Mouse (Mus musculus) common myeloid progenitor, adult 5-6 weeks (primary cell): ENCODE measurements around the gene Luzp1. TPM values are rescaled to one million over a fixed set of nuclear protein-coding genes. Genes with fewer than 3 reads are reported as not detected.

Experiments
- ATAC-seq: replicated peaks from 2 replicates; pipeline ENCODE4 v1.8.0; 2016; ENCODE audit warnings: low read depth, mild to moderate bottlenecking, moderate TSS enrichment, inconsistent platforms; ENCODE audit not compliant: poor library complexity, severe bottlenecking
- total RNA-seq: library from RNA; stranded (forward); fragments of 200-1000, 187-1606 nt; gene quantifications from 2 replicates; pipeline ENCODE4 v1.2.3, GENCODE M21; 2017

Gene Luzp1
- 6.5 and 11.1 TPM in 2 replicates for total RNA-seq

DNA sequence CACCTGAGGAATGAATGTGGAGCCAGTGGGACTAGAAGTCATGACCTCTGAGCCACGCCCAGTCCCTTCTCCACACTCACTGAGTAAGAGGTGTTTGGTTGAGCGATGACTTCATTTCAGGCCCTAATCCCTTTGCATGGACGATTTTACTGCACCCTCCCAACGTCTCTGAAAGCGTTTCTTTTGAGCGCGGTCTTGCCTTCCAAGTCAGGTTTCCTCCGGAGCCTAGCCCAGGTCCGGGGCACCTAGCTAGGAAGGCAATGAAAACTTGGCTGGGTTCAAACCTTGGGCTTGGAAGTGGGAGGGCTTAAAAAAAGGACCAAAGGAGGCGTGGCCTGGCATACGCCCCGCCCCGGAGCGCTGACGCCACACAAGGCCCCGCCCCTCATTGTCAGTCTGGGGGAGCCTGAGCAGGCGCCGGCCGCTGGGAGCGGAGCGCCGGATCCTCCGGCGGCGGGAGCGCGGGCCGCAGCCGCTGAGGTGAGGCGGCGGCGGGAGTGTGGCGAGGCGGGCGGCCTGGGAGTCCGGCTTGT, at the start of gene Luzp1:
Gene Luzp1, plus strand, starts transcription at position 391 of the 533 bp plus-strand sequence.
- peak; percentile 91 for ATAC-seq

DNA sequence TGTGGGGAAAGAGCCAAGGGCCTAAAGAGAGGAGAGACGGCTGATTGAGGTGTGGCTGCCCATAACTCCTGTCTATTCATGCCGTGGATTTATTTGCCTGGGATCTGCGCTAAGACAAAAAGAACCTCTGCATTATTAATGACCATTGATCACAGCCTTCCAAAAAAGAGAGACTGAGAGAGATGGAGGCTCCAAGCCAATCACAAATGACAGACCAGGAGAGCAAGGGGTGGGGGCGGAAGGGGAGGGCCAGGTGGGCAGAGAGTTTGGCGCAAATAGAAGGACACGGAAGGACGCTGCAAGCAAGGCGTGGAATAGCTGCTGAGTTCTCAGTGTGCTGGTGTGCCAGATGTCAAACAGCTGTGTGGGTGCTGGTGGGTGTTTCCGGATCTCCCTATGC, 46.3 kb upstream of the Luzp1 start, which contains the start of gene Htr1d:
Gene Htr1d, plus strand, starts transcription at position 301 of the 400 bp plus-strand sequence.
- no peak for ATAC-seq

DNA sequence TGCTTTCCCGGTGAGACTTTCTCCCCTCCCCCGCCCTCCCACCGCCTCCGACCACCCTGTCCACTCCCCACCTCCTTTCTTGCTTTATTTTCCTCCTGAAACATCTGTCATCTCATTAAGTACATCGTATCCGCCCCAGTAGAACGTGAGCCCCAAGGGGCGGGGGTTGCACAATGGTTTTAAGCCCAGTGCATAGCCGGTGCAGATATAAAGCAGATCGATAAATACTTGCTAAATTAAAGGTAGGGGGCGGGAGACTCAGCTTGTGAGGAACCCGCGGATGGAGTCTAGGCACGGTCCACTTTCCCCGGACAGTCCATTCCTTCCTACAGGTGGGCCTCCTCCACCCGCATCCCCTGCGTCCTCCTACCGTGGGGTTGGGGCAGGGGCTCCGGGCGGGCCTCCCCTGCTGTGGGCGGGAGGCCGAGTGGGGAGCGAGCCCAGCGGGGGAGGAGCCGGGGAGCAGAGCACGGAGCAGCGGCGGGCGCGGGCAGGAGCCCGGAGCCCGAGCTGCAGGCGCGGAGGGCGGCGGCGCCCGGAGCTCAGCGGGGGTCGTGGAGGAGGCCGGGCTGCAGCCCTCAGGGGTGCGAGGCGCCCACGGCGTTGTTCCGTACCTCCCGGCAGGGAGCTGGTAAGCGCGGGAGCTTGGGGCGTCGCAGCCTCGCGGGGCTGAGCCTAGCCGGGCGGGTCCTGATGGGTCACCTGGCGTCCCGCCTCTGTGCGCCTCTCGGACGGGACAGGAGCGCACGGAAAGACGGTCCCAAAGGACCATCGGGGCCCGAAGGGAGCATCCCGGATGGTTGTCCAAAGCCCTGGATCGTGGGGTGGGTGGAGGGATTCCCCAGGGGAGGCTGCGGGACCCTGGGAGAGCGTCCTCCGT, 45.2 kb upstream of the Luzp1 start:
- 0 out of 2 replicates have a peak, but pooled peaks have one; percentile 32 for ATAC-seq

DNA sequence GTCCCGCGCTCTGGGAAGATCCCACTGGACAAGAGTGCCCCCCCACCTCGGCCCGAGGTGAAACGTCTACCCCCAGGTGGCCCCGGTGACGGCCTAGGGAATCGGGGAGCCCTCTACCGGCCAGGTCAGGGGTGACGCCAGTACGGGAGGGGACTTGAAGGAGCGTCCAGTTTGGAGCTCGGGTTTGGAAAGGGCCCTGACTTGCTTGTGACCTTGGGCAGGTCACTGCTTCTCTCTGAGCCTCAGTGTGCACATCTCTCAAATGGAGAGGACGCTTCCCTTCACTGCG, 44.6 kb upstream of the Luzp1 start:
- ATAC-seq: no peak

DNA sequence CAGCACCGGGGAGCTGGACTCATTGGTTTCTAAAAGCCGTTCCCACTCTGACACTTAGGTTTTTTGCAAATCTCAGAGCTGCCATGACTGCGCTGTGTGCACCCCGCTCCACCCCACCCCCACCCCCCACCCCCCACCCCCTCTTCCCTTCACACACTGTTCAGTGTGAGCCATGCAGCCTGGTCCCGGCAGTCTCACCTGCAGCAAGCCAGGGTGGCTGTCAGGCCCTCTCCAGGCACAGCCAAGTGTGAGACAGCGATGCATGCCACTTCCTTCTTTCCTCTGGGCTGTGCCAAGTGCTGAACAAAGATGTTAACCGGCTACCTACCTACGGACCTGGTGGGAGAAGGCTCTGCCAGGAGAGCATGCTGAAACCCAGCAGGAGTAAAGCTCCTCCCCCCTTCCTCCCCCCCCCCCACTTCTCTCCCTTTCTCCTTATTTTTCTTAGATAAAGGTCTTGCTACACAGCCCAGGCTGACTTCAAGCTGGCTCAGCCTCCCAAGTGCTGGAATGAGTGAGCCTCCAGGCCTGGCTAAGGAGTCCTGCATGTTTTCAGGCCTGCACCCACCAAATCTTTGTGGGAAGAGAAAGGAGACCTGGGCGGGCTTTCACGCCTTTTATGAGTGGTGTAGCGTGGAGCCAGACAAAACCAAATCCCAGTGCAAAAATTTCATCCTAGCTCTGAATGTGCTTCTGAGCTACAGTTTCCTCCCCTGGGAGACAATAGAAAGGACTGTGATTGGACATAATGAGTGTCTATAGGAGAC, 38.8 kb upstream of the Luzp1 start:
- ATAC-seq: peak; percentile 47; the same call in 1 of the 2 replicates

DNA sequence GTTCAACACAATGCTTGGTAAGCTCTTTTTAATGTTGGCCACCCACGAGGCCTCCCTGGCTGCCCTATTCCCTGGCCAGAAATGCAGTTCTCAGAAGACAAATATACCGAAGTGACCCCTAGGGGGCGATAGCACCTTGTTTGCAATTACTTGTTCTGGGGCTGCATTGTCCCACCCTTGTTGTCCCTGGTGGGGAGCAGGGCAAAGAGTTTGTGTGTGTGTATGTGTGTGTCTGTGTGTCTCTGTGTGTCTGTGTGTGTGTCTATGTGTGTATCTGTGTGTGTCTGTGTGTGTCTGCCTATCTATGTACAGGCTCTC, 38.2 kb upstream of the Luzp1 start:
- ATAC-seq: peak; percentile 76

DNA sequence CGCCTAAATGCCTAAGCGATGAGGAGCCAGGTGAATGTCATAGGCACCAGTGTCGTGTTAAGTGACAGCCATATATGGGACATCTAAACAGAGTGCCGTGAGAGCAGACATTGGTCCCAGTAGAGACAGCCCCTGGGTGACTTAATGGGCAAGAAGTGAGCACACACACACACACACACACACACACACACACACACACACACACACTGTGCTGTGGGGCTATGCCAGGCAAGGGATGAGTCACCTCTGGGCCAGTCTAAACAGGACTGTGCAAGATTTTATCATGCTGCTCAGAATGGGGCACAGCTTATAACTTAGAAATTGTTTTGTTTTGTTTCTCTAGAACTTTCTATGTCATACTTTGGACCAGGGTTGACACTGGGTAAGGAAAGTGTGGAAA, 35.5 kb upstream of the Luzp1 start:
- no peak for ATAC-seq

DNA sequence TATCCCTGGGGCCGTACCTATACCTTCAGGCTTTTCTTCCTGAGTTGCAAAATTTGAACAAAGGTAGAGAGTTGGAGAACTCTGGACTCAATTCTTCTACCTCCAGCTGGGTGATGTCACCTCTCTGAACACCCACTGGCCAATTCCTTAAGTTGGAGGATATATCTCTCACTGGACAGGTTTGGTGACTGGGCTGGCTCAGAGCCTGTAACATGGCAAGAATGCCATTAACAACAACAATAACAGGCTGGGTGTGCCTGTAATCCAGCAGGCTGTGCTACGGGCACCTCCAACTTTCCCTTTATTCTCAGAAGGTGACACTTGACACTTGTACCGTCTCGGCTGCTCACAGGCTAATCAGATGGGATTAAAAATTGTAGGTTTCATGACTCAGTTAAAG, 30.5 kb upstream of the Luzp1 start:
- no peak for ATAC-seq

DNA sequence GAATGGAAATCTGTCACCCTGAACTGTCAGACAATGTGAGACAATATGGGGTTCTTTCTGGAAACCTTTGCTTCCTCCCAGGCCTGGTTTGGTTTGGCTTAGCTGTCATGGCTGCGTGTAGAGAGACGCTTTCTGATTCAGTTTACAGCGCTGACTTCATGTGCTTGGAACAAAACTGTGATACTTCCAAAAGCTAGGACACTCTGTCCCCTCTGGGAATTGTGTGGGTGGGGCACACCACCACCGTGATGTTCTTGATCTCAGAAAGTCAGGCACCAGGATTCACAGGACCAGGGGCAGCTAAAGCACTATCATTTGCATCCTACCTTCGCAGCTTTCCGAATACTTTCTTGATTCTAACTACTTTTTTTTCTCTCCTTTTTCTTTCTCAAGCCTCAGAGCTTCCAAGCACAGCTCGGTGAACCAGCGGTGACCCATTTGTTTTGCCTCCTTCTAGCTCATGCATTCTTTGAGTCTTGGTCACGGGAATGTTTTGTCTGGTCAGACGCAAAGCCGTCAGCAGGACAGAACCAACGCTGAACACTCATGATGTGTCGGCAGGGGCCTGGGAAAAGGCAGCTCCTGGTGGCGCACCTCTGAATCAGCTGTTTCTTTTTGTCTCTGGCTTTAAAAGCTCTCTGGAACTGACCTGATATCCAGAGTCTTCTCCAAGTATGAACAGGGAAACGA, 28.1 kb upstream of the Luzp1 start:
- ATAC-seq: no peak

DNA sequence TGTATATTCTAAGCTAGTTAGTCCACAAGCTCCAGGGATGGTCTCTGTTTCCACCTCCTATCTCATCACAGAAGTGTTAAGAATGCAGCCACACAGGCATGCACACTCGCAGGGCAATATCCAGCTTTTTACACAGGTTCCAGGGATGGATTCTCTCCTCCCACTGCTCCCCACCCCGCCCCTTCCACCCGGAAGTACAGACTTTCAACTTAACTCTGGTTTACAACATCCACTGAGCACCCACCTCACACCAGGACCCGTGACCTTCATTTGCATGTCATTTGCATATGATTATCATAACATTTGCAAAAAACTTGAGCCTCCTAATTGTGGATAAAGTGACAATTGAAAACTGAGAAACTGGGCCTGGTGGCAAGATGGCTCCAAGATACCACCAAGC, 25.0 kb upstream of the Luzp1 start:
- ATAC-seq: no peak

DNA sequence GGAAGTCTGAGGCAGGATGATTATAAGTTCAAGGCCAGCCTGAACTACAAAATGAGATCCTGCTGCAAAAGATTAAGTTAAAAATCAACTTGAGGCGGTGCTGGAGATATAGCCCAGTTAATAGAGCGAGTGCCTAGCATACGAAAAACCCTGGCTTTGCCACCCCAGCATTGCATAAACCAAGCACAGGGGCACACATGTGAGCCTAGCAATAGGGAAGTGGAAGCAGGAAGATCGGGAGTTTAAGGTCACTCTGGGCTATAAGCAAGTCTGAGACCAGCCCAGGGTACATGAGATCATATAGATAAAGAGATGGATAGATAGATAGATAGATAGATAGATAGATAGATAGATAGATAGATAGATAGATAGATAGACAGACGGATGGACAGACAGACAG, 19.8 kb upstream of the Luzp1 start:
- no peak for ATAC-seq

DNA sequence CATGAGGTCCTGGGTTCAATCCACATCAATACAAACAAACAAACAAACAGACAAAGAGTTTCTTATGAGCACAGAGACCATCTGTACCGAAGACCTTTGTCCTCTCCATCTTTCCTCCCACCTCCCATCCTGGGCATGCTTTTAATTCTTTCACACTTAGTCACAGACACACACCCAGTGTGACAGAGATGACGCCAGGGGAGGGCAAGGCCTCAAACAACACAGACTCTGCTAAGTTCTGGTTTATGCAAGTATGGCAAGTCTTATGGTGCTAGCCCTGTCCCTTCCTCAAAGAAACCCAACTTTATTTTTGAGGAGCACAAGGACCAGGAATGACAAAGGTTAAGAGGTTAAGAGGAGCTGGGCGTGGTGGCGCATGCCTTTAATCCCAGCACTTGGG, 19.3 kb upstream of the Luzp1 start:
- no peak for ATAC-seq

DNA sequence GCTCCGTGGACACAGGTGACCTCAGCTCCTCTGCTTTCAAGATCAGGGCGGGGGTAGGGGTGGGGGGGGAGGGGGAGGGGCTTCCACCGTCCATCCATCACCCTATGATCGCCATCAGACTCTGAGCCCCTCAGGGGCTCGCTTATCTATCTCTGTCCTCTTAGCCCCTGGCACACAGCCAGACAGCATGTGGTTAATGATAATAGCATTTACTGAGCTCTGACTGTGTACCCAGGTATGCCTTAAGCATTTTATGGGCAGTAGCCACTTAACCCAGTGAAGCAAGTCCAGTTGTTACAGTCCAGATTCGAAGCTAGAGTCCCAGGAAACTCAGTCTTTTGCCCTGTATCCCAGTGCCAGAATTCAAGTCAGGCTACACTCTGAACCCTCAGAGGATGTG, 18.0 kb upstream of the Luzp1 start:
- no peak for ATAC-seq

DNA sequence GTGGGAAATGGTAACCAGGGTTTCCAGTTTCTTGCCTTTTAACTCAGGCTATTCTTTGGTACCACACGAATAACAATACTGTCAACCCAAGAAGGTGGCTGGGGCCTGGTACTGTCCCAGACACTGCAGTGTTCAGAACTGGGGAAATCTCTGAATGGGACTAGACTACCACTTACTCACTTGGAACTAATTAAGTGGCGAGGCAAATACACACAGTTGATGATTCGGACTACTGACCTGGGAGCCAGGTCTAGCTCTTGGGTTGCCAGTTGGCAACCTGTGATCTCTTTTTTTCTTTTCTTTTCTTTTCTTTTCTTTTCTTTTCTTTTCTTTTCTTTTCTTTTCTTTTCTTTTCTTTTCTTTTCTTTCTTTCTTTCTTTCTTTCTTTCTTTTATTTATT, 17.3 kb upstream of the Luzp1 start:
- ATAC-seq: no peak

DNA sequence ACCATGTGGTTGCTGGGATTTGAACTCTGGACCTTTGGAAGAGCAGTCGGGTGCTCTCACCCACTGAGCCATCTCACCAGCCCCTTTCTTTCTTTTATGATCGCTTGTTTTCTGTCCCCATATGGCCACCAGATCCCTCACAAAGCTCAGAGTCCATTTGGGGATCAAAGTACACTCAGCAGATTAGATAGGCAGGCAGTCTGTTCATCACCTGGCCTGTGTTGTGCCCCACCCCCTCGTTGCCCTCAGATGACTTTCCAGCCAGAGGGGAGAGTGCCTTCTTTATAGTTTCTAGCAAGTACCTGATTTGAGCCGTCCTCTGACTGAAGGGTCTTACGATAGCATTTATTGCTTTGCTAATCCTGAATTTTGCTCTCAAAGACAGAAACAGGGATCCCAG, 16.8 kb upstream of the Luzp1 start:
- no peak for ATAC-seq

DNA sequence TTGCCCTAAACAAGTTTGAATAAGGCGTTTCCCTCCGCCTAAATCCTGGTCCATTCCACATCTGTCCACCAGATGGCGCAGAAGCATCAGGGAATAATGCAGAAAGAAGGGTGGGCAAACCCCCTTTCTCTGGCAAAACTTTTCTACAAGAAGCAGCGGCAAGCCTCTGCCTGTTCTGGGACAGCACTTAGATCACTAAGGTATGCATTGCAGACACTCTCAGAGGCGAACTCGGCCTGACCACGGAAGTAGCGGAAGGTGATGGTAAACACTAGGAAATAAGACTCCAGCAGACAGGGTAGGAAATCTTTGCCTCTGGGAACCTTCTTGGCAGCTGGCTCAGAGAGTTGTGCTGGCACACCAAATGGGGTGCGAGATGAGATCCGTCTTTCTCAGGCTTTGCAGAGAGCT, 14.7 kb upstream of the Luzp1 start:
- peak; percentile 89 for ATAC-seq

DNA sequence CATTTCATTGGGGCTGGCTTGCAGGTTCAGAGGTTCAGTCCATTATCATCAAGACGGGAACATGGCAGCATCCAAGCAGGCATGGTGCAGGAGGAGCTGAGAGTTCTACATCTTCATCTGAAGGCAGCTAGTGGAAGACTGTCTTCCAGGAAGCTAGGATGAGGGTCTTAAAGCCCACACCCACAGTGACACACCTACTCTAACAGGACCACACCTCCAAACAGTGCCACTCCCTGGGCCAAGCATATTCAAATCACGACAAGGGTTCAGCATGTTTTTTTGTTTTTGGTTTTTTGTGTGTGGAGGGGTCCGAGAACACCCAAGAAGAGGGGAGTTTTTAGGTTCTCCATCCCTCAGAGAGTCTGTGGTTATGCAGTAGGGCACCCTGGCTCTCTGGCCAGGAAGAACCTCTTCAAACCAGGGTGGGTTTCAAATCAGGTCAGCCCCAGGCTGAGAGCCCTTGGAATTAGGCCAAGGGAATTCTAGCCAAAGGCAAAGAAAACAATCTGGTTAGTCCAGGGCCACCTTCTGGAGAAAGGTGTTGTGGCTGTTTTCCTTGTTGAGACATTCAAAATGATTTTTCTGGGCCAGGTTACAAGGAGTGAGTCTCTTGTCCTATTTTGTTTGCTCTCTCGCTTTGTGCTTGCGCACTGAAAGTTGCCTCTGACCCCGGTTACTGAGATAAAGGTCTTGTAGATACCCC, 12.9 kb upstream of the Luzp1 start:
- no peak for ATAC-seq

DNA sequence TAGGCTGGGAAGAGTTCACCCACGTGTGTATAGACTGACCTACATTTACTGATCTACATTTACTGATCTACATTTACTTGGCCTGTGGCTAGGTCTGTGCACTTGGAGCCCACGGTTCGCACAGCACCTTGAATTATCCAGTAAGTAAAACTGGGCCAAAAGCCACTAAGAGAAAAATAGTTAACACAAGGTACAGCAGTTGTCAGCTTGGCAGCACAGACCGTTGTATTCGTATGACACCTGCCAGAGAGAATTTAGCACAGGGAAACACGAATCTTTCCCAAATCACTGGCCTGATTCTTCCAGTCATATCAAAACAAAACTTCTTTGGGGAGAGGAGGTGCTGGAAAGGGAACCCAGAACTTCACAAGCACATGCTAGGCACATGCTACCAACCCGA, 11.3 kb upstream of the Luzp1 start:
- ATAC-seq: no peak

DNA sequence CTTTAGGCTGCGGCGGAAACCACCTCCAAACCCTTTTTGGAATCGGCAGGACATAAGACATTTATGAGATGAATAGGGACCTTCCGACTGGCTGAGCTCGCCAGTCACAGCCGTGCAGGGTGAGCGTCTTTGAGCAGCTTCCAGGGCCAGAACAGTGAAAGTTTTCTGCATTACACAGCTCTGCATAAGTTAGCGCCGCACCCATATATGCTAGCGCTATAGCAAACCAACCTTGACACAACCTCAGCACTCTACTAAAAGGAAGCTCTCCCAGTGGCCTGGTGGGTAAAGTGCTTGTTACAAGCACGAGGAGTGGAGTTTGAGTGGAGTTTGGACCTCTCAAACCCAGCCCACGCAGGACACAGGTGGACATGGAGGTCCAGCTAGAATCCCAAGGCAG, 10.4 kb upstream of the Luzp1 start:
- ATAC-seq: no peak

DNA sequence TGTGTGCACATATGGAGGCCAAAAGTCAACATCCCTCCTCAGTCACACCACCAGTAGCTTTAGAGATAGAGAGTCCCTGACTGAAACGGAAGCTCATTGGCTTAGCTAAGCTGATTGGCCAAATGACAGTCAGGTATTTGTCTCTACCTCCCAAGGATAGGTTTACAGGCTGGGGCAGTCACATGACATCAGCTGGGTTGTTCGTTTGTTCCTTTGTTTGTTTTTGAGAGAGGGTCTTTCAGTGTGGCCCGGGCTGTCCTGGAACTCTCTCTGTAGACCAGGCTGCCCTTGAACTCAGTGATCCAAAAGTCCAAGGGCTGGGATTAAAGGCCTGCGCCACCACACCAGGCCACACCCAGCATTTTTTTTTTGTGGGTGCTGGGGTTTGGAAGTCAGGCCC, 8.4 kb upstream of the Luzp1 start:
- ATAC-seq: no peak
